Comparison of ENCODE assay signal across 15 mouse cellular contexts in the genomic region with DNA sequence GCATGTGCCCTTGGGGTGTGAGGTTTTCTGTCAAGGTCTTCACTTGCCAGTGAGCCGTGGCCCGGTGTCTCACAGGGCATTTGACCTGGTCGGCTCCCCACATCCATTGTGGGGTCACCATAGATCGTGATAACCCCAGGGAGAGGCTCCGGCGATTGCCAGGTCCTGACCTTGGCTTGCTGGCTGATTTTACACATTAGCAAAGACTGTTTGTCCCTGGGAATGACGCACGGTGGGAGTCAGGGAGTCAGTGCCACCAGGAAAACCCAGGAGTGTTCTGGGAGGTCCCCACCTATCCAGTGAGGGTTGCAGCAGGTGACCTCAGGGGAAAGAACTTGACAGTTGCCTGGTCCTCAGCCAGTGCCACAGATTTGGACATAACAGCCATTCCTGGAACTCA. TPM values are rescaled to one million over a fixed set of nuclear protein-coding genes. Genes with fewer than 3 reads are reported as not detected.
DNase-seq lines count a peak whose midpoint lies in the region; ATAC-seq lines count a peak whose summit lies in the region.
"Had no signal": no experiment of that assay in that cellular context is flagged by ENCODE, and none has a peak within 500 bp of the region (broad histone marks: within the 10 kb centered on the region; RNA-seq: fewer than 3 reads in every experiment).

A gene (minus strand): TSS at position 41 of the 400 bp plus-strand sequence.

- H3K4me1 ChIP-seq in kidney, embryonic 16.5 days (ENCODE audit: insufficient read depth, low read length): no peaks in the 10 kb centered on the region
- H3K4me1 ChIP-seq in brown adipose tissue, adult 24 weeks (ENCODE audit: control insufficient read depth, insufficient read depth, insufficient read length, low read length): no peaks in the 10 kb centered on the region
- H3K4me1 ChIP-seq in stomach, embryonic 16.5 days (ENCODE audit: control insufficient read depth, insufficient read depth, low read length): no peaks in the 10 kb centered on the region
- H3K4me1 ChIP-seq: embryonic facial prominence, embryonic 13.5 days; neural tube, embryonic 15.5 days had no signal

- no peak within 1 kb of the TSS for H3K9ac ChIP-seq in kidney, embryonic 16.5 days (replicated peaks; ENCODE audit: low read length)
- H3K9ac ChIP-seq in stomach, embryonic 16.5 days (ENCODE audit: low read length): no peak within 1 kb of the TSS
- H3K9ac ChIP-seq: embryonic facial prominence, embryonic 13.5 days; neural tube, embryonic 15.5 days had no signal

- no peak within 1 kb of the TSS for H3K27ac ChIP-seq in kidney, embryonic 16.5 days (ENCODE audit: low read length)
- no peak within 1 kb of the TSS for H3K27ac ChIP-seq in brown adipose tissue, adult 24 weeks (replicated peaks; ENCODE audit: low read depth, low read length)
- H3K27ac ChIP-seq in stomach, embryonic 16.5 days (ENCODE audit: low read length): no peak within 1 kb of the TSS
- H3K27ac ChIP-seq: embryonic facial prominence, embryonic 13.5 days; neural tube, embryonic 15.5 days had no signal

- no peak within 1 kb of the TSS for H3K4me3 ChIP-seq in kidney, embryonic 16.5 days (ENCODE audit: low read length)
- no peak within 1 kb of the TSS for H3K4me3 ChIP-seq in brown adipose tissue, adult 24 weeks (ENCODE audit: insufficient read depth, low read depth, low read length)
- no peak within 1 kb of the TSS for H3K4me3 ChIP-seq in stomach, embryonic 16.5 days (replicated peaks; ENCODE audit: low read length)
- H3K4me3 ChIP-seq: embryonic facial prominence, embryonic 13.5 days; megakaryocyte, embryonic 14.5 days; neural tube, embryonic 15.5 days had no signal

- H3K4me2 ChIP-seq in kidney, embryonic 16.5 days (replicated peaks; ENCODE audit: low read depth, low read length): no peak within 1 kb of the TSS
- no peak within 1 kb of the TSS for H3K4me2 ChIP-seq in stomach, embryonic 16.5 days (ENCODE audit: low read depth, low read length)
- H3K4me2 ChIP-seq: embryonic facial prominence, embryonic 13.5 days; neural tube, embryonic 15.5 days had no signal

- H3K36me3 ChIP-seq in kidney, embryonic 16.5 days (ENCODE audit: insufficient read depth, low read length): no peaks in the 10 kb centered on the region
- H3K36me3 ChIP-seq in stomach, embryonic 16.5 days (ENCODE audit: control insufficient read depth, insufficient read depth, low read length): no peaks in the 10 kb centered on the region
- H3K36me3 ChIP-seq: embryonic facial prominence, embryonic 13.5 days; neural tube, embryonic 15.5 days had no signal

- DNase-seq in kidney, adult 9 months: no peak
- no peak for DNase-seq in adrenal gland, postnatal 10 days
- DNase-seq in left cerebral cortex, postnatal 25 days (ENCODE audit: low spot score in 2 of 2): no peak
- DNase-seq in ovary, adult 18-20 months (ENCODE audit: low spot score): no peak
- DNase-seq: cerebellum, postnatal 10 days; kidney, postnatal 14 days; layer of hippocampus, postnatal 36 days; right cerebral cortex, postnatal 14 days had no signal

- no peaks in the 10 kb centered on the region for H3K9me3 ChIP-seq in kidney, embryonic 16.5 days (ENCODE audit: low read length)
- H3K9me3 ChIP-seq in stomach, embryonic 16.5 days (replicated peaks; ENCODE audit: control insufficient read depth, low read length): no peaks in the 10 kb centered on the region
- H3K9me3 ChIP-seq: embryonic facial prominence, embryonic 13.5 days; neural tube, embryonic 15.5 days had no signal

- intact Hi-C loops in left cerebral cortex, postnatal 25 days (cut with DNase I): no loop called here

- no peaks in the 10 kb centered on the region for H3K27me3 ChIP-seq in kidney, embryonic 16.5 days (ENCODE audit: insufficient read depth, low read length)
- H3K27me3 ChIP-seq in stomach, embryonic 16.5 days (ENCODE audit: control insufficient read depth, insufficient read depth, low read length): no peaks in the 10 kb centered on the region; the same call in 1 of the 2 replicates

- WGBS in kidney, embryonic 16.5 days: 66% methylated on average over 8 of the region's 8 CpGs
- WGBS in stomach, embryonic 16.5 days: 62% methylated on average over 8 of the region's 8 CpGs

- ATAC-seq in kidney, embryonic 16.5 days (ENCODE audit: low FRiP score, low TSS enrichment): no peak
- ATAC-seq in stomach, embryonic 16.5 days (ENCODE audit: insufficient read depth, low FRiP score): no peak

RNA-seq across cellular contexts. Expression of the gene that starts here (rescaled TPM):
- polyA plus RNA-seq in kidney, embryonic 16.5 days (2015; fragmentation: Nextera tagmentation; extraction: Ambion mirVana): 13.3 and 15.3 TPM in 2 replicates
- 10 to 100 TPM; 33.5 to 38.3 TPM for total RNA-seq in adrenal gland, postnatal 10 days (2021)
- polyA plus RNA-seq in brown adipose tissue, adult 24 weeks (2012; ENCODE audit: insufficient read depth, insufficient read length, missing spikeins): 22.0 and 25.5 TPM in 2 replicates
- polyA plus RNA-seq in stomach, embryonic 16.5 days (2015; fragmentation: Nextera tagmentation; extraction: Ambion mirVana): 16.4 and 16.7 TPM in 2 replicates
- total RNA-seq in left cerebral cortex, postnatal 25 days (2021): 1 to 10 TPM; 4.6 to 6.4 TPM
- total RNA-seq: monocyte, adult 5-6 weeks had no signal

Comparison
In these comparisons a context has a peak if more than half of its experiments do, and no peak if none do; other contexts are left out.
1. RNA of the gene that starts here (total RNA-seq): 33.5 to 38.3 TPM in adrenal gland, postnatal 10 days; 4.6 to 6.4 TPM in left cerebral cortex, postnatal 25 days; every median in the first group is over 4 times any median in the second.